Mouse (Mus musculus): Measurements from ENCODE around the gene Golga4. TPM values are rescaled to one million over a fixed set of nuclear protein-coding genes. Genes with fewer than 3 reads are reported as not detected.

Gene Golga4
- polyA plus RNA-seq, 1 experiment from 2014 or later: 64.0 TPM

DNA sequence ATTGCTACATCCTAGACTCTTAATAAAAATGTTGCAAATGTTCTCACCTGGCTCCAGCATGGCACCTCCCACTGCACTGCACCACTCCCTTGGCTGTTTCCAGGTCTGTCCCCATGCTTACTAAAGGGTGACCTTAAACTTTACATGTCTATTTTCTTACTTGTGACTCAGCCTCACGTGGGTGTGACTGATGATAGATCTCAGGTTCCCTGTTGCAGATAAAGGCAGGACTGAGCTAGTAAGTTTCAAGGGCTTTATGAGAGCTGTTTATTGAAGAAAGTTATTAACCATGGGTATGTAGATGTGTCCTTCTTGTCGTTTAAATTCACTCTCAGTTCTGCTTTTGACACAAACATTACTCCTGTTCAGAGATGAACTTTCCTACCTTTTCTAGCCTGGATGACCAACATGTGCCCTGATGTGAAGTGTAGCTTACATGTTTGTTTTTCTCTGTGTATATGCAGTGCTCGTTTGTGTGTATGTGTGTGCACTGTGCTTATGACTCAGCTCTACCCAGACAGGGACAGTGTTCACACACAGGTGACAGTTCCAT is 6.7 kb downstream of the Golga4 start:
- ATAC-seq (ENCODE audit: insufficient number of reproducible peaks, insufficient read depth, low FRiP score, low read depth): no peak

DNA sequence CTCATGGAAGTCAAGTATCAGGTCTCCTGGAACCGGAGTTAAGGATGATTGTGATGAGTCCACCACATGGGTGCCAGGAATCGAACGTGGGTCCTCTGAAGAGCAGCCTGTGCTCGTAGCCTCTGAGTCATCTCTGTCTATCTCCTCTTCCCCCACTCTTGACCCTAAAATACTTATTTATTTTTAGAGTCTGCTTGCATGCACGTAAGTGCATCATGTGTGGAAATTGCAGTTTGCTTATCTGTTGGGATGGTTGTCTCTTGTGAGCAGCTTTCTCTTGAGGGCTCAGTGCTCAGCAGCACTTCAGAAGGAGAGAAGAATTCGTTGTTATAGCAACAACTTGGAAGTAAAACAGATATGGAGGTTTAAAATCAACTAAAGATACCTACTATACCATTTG is 9.4 kb downstream of the Golga4 start:
- peak overlapping the region in 1 of 2 experiments; percentile 25; a peak in 1 of 4 replicates for H3K27ac ChIP-seq (replicated peaks in 1 of 2; ENCODE audit: control insufficient read depth in 1 of 2, insufficient read depth in 1 of 2, low read depth in 2 of 2, low read length in 2 of 2)
- H3K36me3 ChIP-seq (ENCODE audit: control insufficient read depth, insufficient read depth, low read length): peaks cover 28% of the 10 kb centered on the region
- no peaks in the 10 kb centered on the region for H3K9me3 ChIP-seq (ENCODE audit: control insufficient read depth, low read length)
- H3K4me1 ChIP-seq (ENCODE audit: control insufficient read depth in 2 of 2, insufficient read depth in 2 of 2, low read length in 2 of 2): peaks cover 26 to 80% of the 10 kb centered on the region in 2 experiments
- H3K9ac ChIP-seq (ENCODE audit: low read length): no peak overlapping the region
- no peak overlapping the region for H3K4me2 ChIP-seq (ENCODE audit: low read length)
- no peaks in the 10 kb centered on the region for H3K27me3 ChIP-seq (ENCODE audit: control insufficient read depth, insufficient read depth, low read length)
- no peak for ATAC-seq (ENCODE audit: insufficient number of reproducible peaks, insufficient read depth, low FRiP score, low read depth)
- H3K4me3 ChIP-seq (ENCODE audit: control insufficient read depth in 1 of 2, insufficient read depth in 1 of 2, low read depth in 1 of 2, low read length in 2 of 2): no peak overlapping the region
- 41% methylated on average over 6 of the region's 6 CpGs for WGBS

More for the DNA sequence above, 6.7 kb downstream of the Golga4 start:
- Histone ChIP-seq H3K9ac (ENCODE audit: low read length) (peak overlapping the region; percentile 35; the same call in 1 of the 2 replicates), H3K27ac (replicated peaks in 1 of 2; ENCODE audit: control insufficient read depth in 1 of 2, insufficient read depth in 1 of 2, low read depth in 2 of 2, low read length in 2 of 2) (peak overlapping the region; percentile 42 to 65), H3K27me3 (ENCODE audit: control insufficient read depth, insufficient read depth, low read length) (no peaks in the 10 kb centered on the region), H3K4me1 (ENCODE audit: control insufficient read depth in 2 of 2, insufficient read depth in 2 of 2, low read length in 2 of 2) (peaks cover 19 to 80% of the 10 kb centered on the region in 2 experiments), H3K4me2 (ENCODE audit: low read length) (peak overlapping the region; percentile 16; the same call in 1 of the 2 replicates), H3K4me3 (ENCODE audit: control insufficient read depth in 1 of 2, insufficient read depth in 1 of 2, low read depth in 1 of 2, low read length in 2 of 2) (no peak overlapping the region), H3K36me3 (ENCODE audit: control insufficient read depth, insufficient read depth, low read length) (peaks cover 31% of the 10 kb centered on the region), H3K9me3 (ENCODE audit: control insufficient read depth, low read length) (no peaks in the 10 kb centered on the region)
- 29% methylated on average over 3 of the region's 3 CpGs for WGBS

DNA sequence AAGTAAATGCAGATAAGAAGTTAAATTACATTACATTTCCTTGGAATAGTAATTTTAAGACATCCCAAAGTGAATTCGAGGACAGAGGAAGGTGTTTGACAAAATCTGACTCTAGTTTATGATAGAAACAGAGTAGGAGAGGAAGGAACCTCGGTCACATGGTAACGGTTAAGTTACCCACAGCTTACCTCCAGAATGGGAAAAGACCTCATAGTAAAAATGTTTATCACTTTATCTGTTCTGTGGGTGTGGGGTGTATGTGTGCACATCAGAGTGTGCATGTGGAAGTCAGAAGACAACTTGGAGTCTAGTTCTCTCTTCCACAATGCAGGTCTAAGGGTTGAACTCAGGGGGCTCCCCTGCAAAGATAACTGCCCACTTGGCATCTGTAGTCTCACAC is 10.1 kb downstream of the Golga4 start:
- Histone ChIP-seq H3K4me1 (ENCODE audit: control insufficient read depth in 2 of 2, insufficient read depth in 2 of 2, low read length in 2 of 2) (peaks cover 26 to 80% of the 10 kb centered on the region in 2 experiments), H3K36me3 (ENCODE audit: control insufficient read depth, insufficient read depth, low read length) (peaks cover 24% of the 10 kb centered on the region), H3K4me2 (ENCODE audit: low read length) (no peak overlapping the region), H3K9ac (ENCODE audit: low read length) (no peak overlapping the region), H3K4me3 (ENCODE audit: control insufficient read depth in 1 of 2, insufficient read depth in 1 of 2, low read depth in 1 of 2, low read length in 2 of 2) (no peak overlapping the region), H3K27ac (replicated peaks in 1 of 2; ENCODE audit: control insufficient read depth in 1 of 2, insufficient read depth in 1 of 2, low read depth in 2 of 2, low read length in 2 of 2) (no peak overlapping the region), H3K27me3 (ENCODE audit: control insufficient read depth, insufficient read depth, low read length) (no peaks in the 10 kb centered on the region), H3K9me3 (ENCODE audit: control insufficient read depth, low read length) (no peaks in the 10 kb centered on the region)
- ATAC-seq (ENCODE audit: insufficient number of reproducible peaks, insufficient read depth, low FRiP score, low read depth): no peak
- 82% methylated on average over 3 of the region's 3 CpGs for WGBS

DNA sequence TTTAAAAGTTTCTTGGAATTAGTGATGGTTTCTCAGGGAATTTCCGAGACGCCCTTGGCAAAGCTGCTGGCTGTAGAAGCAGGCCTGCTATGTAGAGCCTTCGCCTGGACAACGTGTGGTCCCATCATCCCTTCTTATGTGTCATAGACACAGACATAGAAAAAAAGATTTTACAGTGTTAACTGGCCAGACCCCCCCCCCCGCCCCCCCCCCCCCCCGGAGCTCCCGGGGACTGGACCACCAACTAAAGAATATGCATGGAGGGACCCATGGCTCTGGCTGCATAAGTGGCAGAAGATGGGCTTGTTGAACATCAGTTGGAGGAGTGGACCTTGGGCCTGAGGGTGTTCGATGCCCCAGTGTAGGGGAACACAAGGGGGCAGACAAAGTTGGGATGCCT is 11.6 kb downstream of the Golga4 start:
- Histone ChIP-seq H3K9ac (ENCODE audit: low read length) (no peak overlapping the region), H3K27ac (replicated peaks in 1 of 2; ENCODE audit: control insufficient read depth in 1 of 2, insufficient read depth in 1 of 2, low read depth in 2 of 2, low read length in 2 of 2) (no peak overlapping the region), H3K4me3 (ENCODE audit: control insufficient read depth in 1 of 2, insufficient read depth in 1 of 2, low read depth in 1 of 2, low read length in 2 of 2) (no peak overlapping the region), H3K4me1 (ENCODE audit: control insufficient read depth in 2 of 2, insufficient read depth in 2 of 2, low read length in 2 of 2) (peaks cover 23 to 73% of the 10 kb centered on the region in 2 experiments), H3K36me3 (ENCODE audit: control insufficient read depth, insufficient read depth, low read length) (peaks cover 28% of the 10 kb centered on the region), H3K9me3 (ENCODE audit: control insufficient read depth, low read length) (no peaks in the 10 kb centered on the region), H3K27me3 (ENCODE audit: control insufficient read depth, insufficient read depth, low read length) (no peaks in the 10 kb centered on the region), H3K4me2 (ENCODE audit: low read length) (no peak overlapping the region)
- 79% methylated on average over 7 of the region's 8 CpGs for WGBS
- no peak for ATAC-seq (ENCODE audit: insufficient number of reproducible peaks, insufficient read depth, low FRiP score, low read depth)

DNA sequence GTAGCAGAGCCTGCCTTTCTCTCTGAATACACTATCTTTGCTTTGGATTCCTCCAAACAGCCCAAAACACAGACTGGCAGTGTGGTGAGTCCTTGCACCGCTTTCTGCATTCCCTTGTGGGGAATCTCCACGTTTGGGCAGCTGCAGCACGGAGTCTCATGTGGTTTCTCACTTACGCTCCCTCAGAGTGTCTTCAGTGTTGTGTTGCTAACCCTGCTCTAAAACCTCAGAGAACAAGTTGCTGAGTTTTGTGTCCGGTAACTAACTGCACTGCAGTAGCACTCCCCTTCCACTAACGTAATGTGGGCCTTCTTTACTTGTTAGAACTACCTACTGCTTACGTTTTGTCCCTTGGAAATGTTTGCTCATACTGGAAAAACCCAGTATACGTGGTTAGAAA is 13.0 kb downstream of the Golga4 start:
- ATAC-seq (ENCODE audit: insufficient number of reproducible peaks, insufficient read depth, low FRiP score, low read depth): no peak
- peak overlapping the region; percentile 9; the same call in 1 of the 2 replicates for H3K4me2 ChIP-seq (ENCODE audit: low read length)
- 46% methylated on average over 8 of the region's 8 CpGs for WGBS
- peak overlapping the region; percentile 34; the same call in 1 of the 2 replicates for H3K9ac ChIP-seq (ENCODE audit: low read length)
- no peak overlapping the region for H3K4me3 ChIP-seq (ENCODE audit: control insufficient read depth in 1 of 2, insufficient read depth in 1 of 2, low read depth in 1 of 2, low read length in 2 of 2)
- peaks cover 35% of the 10 kb centered on the region for H3K36me3 ChIP-seq (ENCODE audit: control insufficient read depth, insufficient read depth, low read length)
- H3K9me3 ChIP-seq (ENCODE audit: control insufficient read depth, low read length): no peaks in the 10 kb centered on the region
- peaks cover 25 to 67% of the 10 kb centered on the region in 2 experiments for H3K4me1 ChIP-seq (ENCODE audit: control insufficient read depth in 2 of 2, insufficient read depth in 2 of 2, low read length in 2 of 2)
- H3K27me3 ChIP-seq (ENCODE audit: control insufficient read depth, insufficient read depth, low read length): no peaks in the 10 kb centered on the region
- peak overlapping the region; percentile 51 for H3K27ac ChIP-seq (replicated peaks in 1 of 2; ENCODE audit: control insufficient read depth in 1 of 2, insufficient read depth in 1 of 2, low read depth in 2 of 2, low read length in 2 of 2)

DNA sequence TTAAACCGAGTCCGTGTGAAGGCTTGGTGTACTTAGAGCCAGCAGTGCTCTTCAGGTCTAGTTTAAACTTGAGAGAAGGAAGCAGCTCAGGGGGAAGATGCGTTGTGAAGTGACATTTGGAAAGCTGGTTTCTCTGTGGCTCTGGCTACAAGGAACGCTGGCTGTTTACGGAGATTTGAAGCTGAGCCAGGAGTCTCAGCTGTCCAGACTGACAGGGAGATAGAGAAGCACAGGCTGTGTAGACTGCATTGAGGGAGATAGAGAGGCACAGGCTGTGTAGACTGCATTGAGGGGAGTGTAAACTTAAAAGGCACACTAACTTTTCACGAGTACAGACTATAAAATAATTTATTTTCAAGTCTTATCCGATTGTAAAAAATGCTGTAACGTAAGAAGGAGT is 13.9 kb downstream of the Golga4 start:
- H3K9ac ChIP-seq (ENCODE audit: low read length): peak overlapping the region; percentile 31
- peak overlapping the region; percentile 52 for H3K4me2 ChIP-seq (ENCODE audit: low read length)
- 28% methylated on average over 8 of the region's 8 CpGs for WGBS
- peaks cover 33% of the 10 kb centered on the region for H3K36me3 ChIP-seq (ENCODE audit: control insufficient read depth, insufficient read depth, low read length)
- peak overlapping the region in 1 of 2 experiments; percentile 53; a peak in 2 of 4 replicates for H3K27ac ChIP-seq (replicated peaks in 1 of 2; ENCODE audit: control insufficient read depth in 1 of 2, insufficient read depth in 1 of 2, low read depth in 2 of 2, low read length in 2 of 2)
- no peaks in the 10 kb centered on the region for H3K9me3 ChIP-seq (ENCODE audit: control insufficient read depth, low read length)
- H3K4me1 ChIP-seq (ENCODE audit: control insufficient read depth in 2 of 2, insufficient read depth in 2 of 2, low read length in 2 of 2): peaks cover 24 to 72% of the 10 kb centered on the region in 2 experiments
- H3K27me3 ChIP-seq (ENCODE audit: control insufficient read depth, insufficient read depth, low read length): no peaks in the 10 kb centered on the region
- ATAC-seq (ENCODE audit: insufficient number of reproducible peaks, insufficient read depth, low FRiP score, low read depth): 0 out of 2 replicates have a peak, but pooled peaks have one; percentile 58
- no peak overlapping the region for H3K4me3 ChIP-seq (ENCODE audit: control insufficient read depth in 1 of 2, insufficient read depth in 1 of 2, low read depth in 1 of 2, low read length in 2 of 2)

DNA sequence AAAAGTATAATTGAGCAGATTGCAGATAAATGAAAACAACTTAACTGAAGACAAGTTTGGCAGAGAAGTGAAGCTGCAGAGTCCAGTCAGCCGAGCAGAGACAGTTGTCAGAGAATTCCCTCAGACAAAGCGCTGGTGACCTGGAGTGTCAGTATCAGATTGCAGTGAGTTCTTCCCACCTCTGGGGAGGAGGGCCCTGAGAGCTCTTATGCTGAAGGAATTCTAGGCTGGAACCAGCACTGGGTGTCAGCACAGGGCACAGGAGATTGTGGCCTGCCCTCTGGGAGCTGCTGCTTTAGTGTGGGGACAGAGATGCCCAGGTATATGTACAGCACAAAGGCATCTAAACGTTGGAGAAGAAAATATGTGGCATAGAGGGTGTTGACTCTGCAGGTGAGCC is 14.8 kb downstream of the Golga4 start:
- peak overlapping the region; percentile 1 to 49; a peak in 1 of 4 replicates for H3K27ac ChIP-seq (replicated peaks in 1 of 2; ENCODE audit: control insufficient read depth in 1 of 2, insufficient read depth in 1 of 2, low read depth in 2 of 2, low read length in 2 of 2)
- no peak for ATAC-seq (ENCODE audit: insufficient number of reproducible peaks, insufficient read depth, low FRiP score, low read depth)
- H3K36me3 ChIP-seq (ENCODE audit: control insufficient read depth, insufficient read depth, low read length): peaks cover 33% of the 10 kb centered on the region
- H3K4me3 ChIP-seq (ENCODE audit: control insufficient read depth in 1 of 2, insufficient read depth in 1 of 2, low read depth in 1 of 2, low read length in 2 of 2): no peak overlapping the region
- WGBS: 21% methylated on average over 3 of the region's 3 CpGs
- no peaks in the 10 kb centered on the region for H3K9me3 ChIP-seq (ENCODE audit: control insufficient read depth, low read length)
- H3K4me2 ChIP-seq (ENCODE audit: low read length): no peak overlapping the region
- no peaks in the 10 kb centered on the region for H3K27me3 ChIP-seq (ENCODE audit: control insufficient read depth, insufficient read depth, low read length)
- H3K9ac ChIP-seq (ENCODE audit: low read length): 0 out of 2 replicates have a peak overlapping the region, but pooled peaks have one; percentile 0
- H3K4me1 ChIP-seq (ENCODE audit: control insufficient read depth in 2 of 2, insufficient read depth in 2 of 2, low read length in 2 of 2): peaks cover 24 to 64% of the 10 kb centered on the region in 2 experiments

DNA sequence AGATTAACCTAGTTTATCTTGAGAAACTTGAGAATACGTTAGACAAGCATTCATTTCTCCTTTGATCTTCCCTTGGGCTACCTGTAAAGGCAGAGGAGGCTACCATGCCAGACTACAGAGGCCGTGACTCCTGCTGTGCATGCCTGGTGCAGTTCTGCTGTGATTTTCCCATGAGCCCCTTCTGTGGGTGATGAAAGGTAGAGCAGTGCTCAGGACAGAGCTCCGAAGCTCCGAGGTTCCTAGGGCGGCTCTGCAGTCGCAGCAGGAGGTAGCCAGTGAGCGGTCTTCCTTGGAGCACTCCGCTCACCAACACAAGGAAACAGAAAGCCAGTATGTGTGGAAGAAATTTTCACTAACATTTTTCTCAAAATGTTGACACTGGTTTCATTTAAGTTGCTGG is 15.6 kb downstream of the Golga4 start:
- H3K36me3 ChIP-seq (ENCODE audit: control insufficient read depth, insufficient read depth, low read length): peaks cover 36% of the 10 kb centered on the region
- H3K4me2 ChIP-seq (ENCODE audit: low read length): no peak overlapping the region
- no peaks in the 10 kb centered on the region for H3K9me3 ChIP-seq (ENCODE audit: control insufficient read depth, low read length)
- no peak overlapping the region for H3K9ac ChIP-seq (ENCODE audit: low read length)
- no peak for ATAC-seq (ENCODE audit: insufficient number of reproducible peaks, insufficient read depth, low FRiP score, low read depth)
- peaks cover 21 to 56% of the 10 kb centered on the region in 2 experiments for H3K4me1 ChIP-seq (ENCODE audit: control insufficient read depth in 2 of 2, insufficient read depth in 2 of 2, low read length in 2 of 2)
- no peaks in the 10 kb centered on the region for H3K27me3 ChIP-seq (ENCODE audit: control insufficient read depth, insufficient read depth, low read length)
- 52% methylated on average over 8 of the region's 8 CpGs for WGBS
- no peak overlapping the region for H3K4me3 ChIP-seq (ENCODE audit: control insufficient read depth in 1 of 2, insufficient read depth in 1 of 2, low read depth in 1 of 2, low read length in 2 of 2)
- no peak overlapping the region for H3K27ac ChIP-seq (replicated peaks in 1 of 2; ENCODE audit: control insufficient read depth in 1 of 2, insufficient read depth in 1 of 2, low read depth in 2 of 2, low read length in 2 of 2)

Data from heart, embryonic 14.5 days (tissue).